Mouse (Mus musculus) kidney, postnatal 0 days (tissue): ENCODE data around the gene Nckap5. TPM values are rescaled to one million over a fixed set of nuclear protein-coding genes. Genes with fewer than 3 reads are reported as not detected.
A peak's percentile ranks its signal among the peaks of the same experiment; 100 is the strongest.

Experiments used
- ATAC-seq: fragments of 200-750 bp; cut with Nextera tagmentation; replicated peaks from 2 replicates; pipeline ENCODE4 v1.8.0; 2017; ENCODE audit warnings: low read depth, moderate number of reproducible peaks, moderate TSS enrichment, moderate library complexity; ENCODE audit not compliant: low FRiP score
- DNase-seq: peaks from one replicate; pipeline ENCODE4 v3.0.0-alpha.2; 2016; ENCODE audit warnings: low spot score
- H3K27ac ChIP-seq: fragments of 300-500 bp; sonication (generic); 2 replicates; pipeline ENCODE4 v1.5.1; 2014; ENCODE audit warnings: mild to moderate bottlenecking
- H3K27me3 ChIP-seq: fragments of 300-500 bp; sonication (generic); 2 replicates; pipeline ENCODE4 v1.6.1; 2014; ENCODE audit warnings: low read length, mixed read lengths; ENCODE audit not compliant: insufficient read depth
- H3K36me3 ChIP-seq: fragments of 300-500 bp; sonication (generic); 2 replicates; pipeline ENCODE4 v1.6.1; 2014; ENCODE audit warnings: low read length, mixed read lengths; ENCODE audit not compliant: insufficient read depth
- H3K4me1 ChIP-seq: fragments of 300-500 bp; sonication (generic); replicated peaks from 2 replicates; pipeline ENCODE4 v1.6.1; 2014; ENCODE audit warnings: antibody characterized with exemption, low read length, mixed read lengths; ENCODE audit not compliant: insufficient read depth
- H3K4me2 ChIP-seq: fragments of 300-500 bp; sonication (generic); 2 replicates; pipeline ENCODE4 v1.6.1; 2014; ENCODE audit warnings: mild to moderate bottlenecking, low read length, moderate library complexity, mixed read lengths
- H3K4me3 ChIP-seq: fragments of 300-500 bp; sonication (generic); replicated peaks from 2 replicates; pipeline ENCODE4 v1.5.1; 2014; ENCODE audit warnings: low read depth, low read length
- H3K9ac ChIP-seq: fragments of 300-500 bp; sonication (generic); 2 replicates; pipeline ENCODE4 v1.6.1; 2014; ENCODE audit warnings: low read depth, low read length
- H3K9me3 ChIP-seq: fragments of 300-500 bp; sonication (generic); replicated peaks from 2 replicates; pipeline ENCODE4 v1.6.1; 2016; ENCODE audit warnings: low read length, inconsistent platforms, mixed read lengths
- CTCF ChIP-seq: IDR thresholded peaks from 2 replicates; pipeline ENCODE4 v1.5.1; 2016; ENCODE audit warnings: antibody characterized with exemption, low read depth, mild to moderate bottlenecking, moderate library complexity
- WGBS: fragments of 180-500 bp; shearing (Covaris S2); extraction: QIAGEN DNeasy Blood & Tissue Kit; methylation state at CpG from one replicate; pipeline ENCODE4 v1.1.7; 2014; 5-methylcytosine and 5-hydroxymethylcytosine counted together
- polyA plus RNA-seq: library from polyadenylated mRNA; unstranded; fragments of >200 nt; fragmentation: Nextera tagmentation; extraction: Ambion mirVana; gene quantifications from 2 replicates; pipeline ENCODE4 v1.2.1, GENCODE M21; 2015

Gene Nckap5
- polyA plus RNA-seq, 1 experiment from 2014 or later: 4.0 TPM

GRCm38 (mm10) chr1:126316866-126317265, 513.7 kb downstream of the Nckap5 start:
- DNase-seq (peak; percentile 60), ATAC-seq (no peak)
- no peak overlapping the region for H3K4me2 ChIP-seq
- no peaks in the 10 kb centered on the region for H3K36me3 ChIP-seq
- H3K27me3 ChIP-seq: no peaks in the 10 kb centered on the region
- H3K27ac ChIP-seq: no peak overlapping the region
- no peak for TF ChIP-seq CTCF
- no peak overlapping the region for H3K4me3 ChIP-seq
- WGBS: 51% methylated on average over 2 of the region's 2 CpGs
- H3K9ac ChIP-seq: no peak overlapping the region
- no peaks in the 10 kb centered on the region for H3K4me1 ChIP-seq
- no peaks in the 10 kb centered on the region for H3K9me3 ChIP-seq

- WGBS: 82% methylated on average over 2 of the region's 2 CpGs
Measured at GRCm38 (mm10) chr1:126301129-126301528, 529.5 kb downstream of the Nckap5 start.

DNA sequence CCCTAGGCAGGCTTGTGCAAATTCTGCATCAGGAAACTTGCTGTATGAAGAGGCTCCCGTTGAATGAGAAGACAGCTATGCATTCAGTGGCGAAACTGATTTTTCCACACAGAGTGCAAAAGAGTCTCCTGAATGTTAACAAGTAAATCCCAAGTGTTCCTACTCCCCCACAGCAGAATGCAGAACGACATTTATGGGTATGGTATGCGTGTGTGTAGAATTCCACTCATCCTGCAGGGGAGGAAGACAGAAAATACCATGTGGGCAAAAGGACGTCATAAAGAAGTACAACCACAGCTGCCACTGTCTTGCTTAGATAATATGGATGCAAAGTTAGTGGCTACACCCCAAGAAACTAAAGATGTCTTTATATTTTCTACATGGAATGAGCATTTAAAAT, 565.7 kb downstream of the Nckap5 start:
- Histone ChIP-seq H3K4me2 (no peak overlapping the region), H3K4me3 (no peak overlapping the region), H3K36me3 (no peaks in the 10 kb centered on the region), H3K27me3 (no peaks in the 10 kb centered on the region), H3K9me3 (no peaks in the 10 kb centered on the region), H3K9ac (no peak overlapping the region), H3K27ac (no peak overlapping the region), H3K4me1 (no peaks in the 10 kb centered on the region)
- 39% methylated on average over 5 of the region's 5 CpGs for WGBS
- ATAC-seq (no peak), DNase-seq (no peak)
- no peak for TF ChIP-seq CTCF

More at GRCm38 (mm10) chr1:126301129-126301528, 529.5 kb downstream of the Nckap5 start:
- no peaks in the 10 kb centered on the region for H3K4me1 ChIP-seq
- ATAC-seq (no peak), DNase-seq (no peak)
- H3K4me2 ChIP-seq: no peak overlapping the region
- H3K36me3 ChIP-seq: no peaks in the 10 kb centered on the region
- H3K9me3 ChIP-seq: no peaks in the 10 kb centered on the region
- no peaks in the 10 kb centered on the region for H3K27me3 ChIP-seq
- H3K4me3 ChIP-seq: no peak overlapping the region
- no peak for TF ChIP-seq CTCF
- no peak overlapping the region for H3K27ac ChIP-seq
- H3K9ac ChIP-seq: no peak overlapping the region

DNA sequence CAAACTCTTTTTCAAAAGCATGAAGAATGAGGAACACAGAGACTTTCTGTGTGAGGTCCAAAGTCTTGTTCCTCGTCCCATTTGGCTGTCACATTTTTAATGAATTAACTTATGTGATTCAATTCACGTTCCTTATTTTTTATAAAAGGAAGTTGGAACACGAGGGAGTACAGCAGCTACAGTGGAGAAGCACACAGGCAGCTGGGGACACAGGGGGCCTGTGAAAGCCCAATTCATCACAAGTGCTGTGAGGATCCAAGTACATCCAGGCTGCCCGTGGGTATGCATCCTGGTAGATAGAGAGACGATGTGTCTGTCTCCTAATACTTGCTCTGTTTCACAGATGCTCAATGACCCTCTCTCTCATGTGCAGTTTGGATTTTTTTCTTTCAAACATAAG, 576.2 kb downstream of the Nckap5 start:
- no peak overlapping the region for H3K4me2 ChIP-seq
- no peaks in the 10 kb centered on the region for H3K9me3 ChIP-seq
- 72% methylated on average over 5 of the region's 5 CpGs for WGBS
- H3K27ac ChIP-seq: no peak overlapping the region
- H3K27me3 ChIP-seq: no peaks in the 10 kb centered on the region
- H3K4me3 ChIP-seq: no peak overlapping the region
- no peaks in the 10 kb centered on the region for H3K4me1 ChIP-seq
- DNase-seq (no peak), ATAC-seq (no peak)
- H3K9ac ChIP-seq: no peak overlapping the region
- no peaks in the 10 kb centered on the region for H3K36me3 ChIP-seq
- no peak for TF ChIP-seq CTCF

GRCm38 (mm10) chr1:126253934-126254333, 576.7 kb downstream of the Nckap5 start:
- no peaks in the 10 kb centered on the region for H3K9me3 ChIP-seq
- ATAC-seq: no peak
- H3K27me3 ChIP-seq: no peaks in the 10 kb centered on the region
- 84% methylated on average over 7 of the region's 7 CpGs for WGBS
- H3K9ac ChIP-seq: no peak overlapping the region
- H3K4me1 ChIP-seq: no peaks in the 10 kb centered on the region
- no peaks in the 10 kb centered on the region for H3K36me3 ChIP-seq
- H3K27ac ChIP-seq: no peak overlapping the region
- DNase-seq: no peak
- no peak for TF ChIP-seq CTCF
- no peak overlapping the region for H3K4me3 ChIP-seq
- H3K4me2 ChIP-seq: no peak overlapping the region

- H3K9ac ChIP-seq: no peak overlapping the region
- H3K4me3 ChIP-seq: no peak overlapping the region
- no peaks in the 10 kb centered on the region for H3K9me3 ChIP-seq
- no peak overlapping the region for H3K4me2 ChIP-seq
- WGBS: 79% methylated on average over 4 of the region's 4 CpGs
- no peak overlapping the region for H3K27ac ChIP-seq
- DNase-seq (no peak), ATAC-seq (no peak)
- no peaks in the 10 kb centered on the region for H3K36me3 ChIP-seq
- no peaks in the 10 kb centered on the region for H3K4me1 ChIP-seq
- TF ChIP-seq CTCF: no peak
- no peaks in the 10 kb centered on the region for H3K27me3 ChIP-seq
Measured at GRCm38 (mm10) chr1:126233196-126233595, 597.4 kb downstream of the Nckap5 start.

DNA sequence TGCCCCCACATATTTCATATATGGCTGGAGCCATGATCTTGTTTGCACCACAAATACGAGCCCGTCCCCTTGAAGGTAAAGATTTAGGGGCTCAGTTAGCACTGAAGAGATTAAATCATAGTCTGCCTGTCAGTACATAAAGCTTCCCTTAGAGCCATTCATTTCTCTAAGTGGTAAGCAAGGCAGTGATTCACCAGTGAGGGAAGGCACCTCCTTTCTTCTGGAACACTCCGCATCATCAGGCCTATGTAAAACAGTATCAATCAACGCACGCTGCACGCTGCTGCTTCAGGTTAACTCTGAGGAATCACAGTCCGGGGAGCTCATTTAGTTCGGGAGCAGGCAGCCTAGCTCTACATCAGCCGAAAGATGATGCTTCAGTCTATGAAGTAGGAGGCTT, 599.4 kb downstream of the Nckap5 start:
- Histone ChIP-seq H3K4me3 (no peak overlapping the region), H3K9me3 (no peaks in the 10 kb centered on the region), H3K27me3 (no peaks in the 10 kb centered on the region), H3K4me2 (no peak overlapping the region), H3K4me1 (no peaks in the 10 kb centered on the region), H3K36me3 (no peaks in the 10 kb centered on the region), H3K27ac (no peak overlapping the region), H3K9ac (no peak overlapping the region)
- DNase-seq (no peak), ATAC-seq (no peak)
- WGBS: 36% methylated on average over 9 of the region's 9 CpGs
- no peak for TF ChIP-seq CTCF
